Mouse (Mus musculus) brain, adult 2 months (tissue): ENCODE measurements at regions not wholly inside any gene's neighbourhood (a gene's known extent, or its start where the extent isn't known, plus 50 kb on each side); places are given as distances from the start of the nearest gene placed in this dataset.

Experiments used
- DNase-seq: peaks from one replicate; pipeline ENCODE4 v3.0.0; 2011; ENCODE audit warnings: low read depth, low spot score

DNA sequence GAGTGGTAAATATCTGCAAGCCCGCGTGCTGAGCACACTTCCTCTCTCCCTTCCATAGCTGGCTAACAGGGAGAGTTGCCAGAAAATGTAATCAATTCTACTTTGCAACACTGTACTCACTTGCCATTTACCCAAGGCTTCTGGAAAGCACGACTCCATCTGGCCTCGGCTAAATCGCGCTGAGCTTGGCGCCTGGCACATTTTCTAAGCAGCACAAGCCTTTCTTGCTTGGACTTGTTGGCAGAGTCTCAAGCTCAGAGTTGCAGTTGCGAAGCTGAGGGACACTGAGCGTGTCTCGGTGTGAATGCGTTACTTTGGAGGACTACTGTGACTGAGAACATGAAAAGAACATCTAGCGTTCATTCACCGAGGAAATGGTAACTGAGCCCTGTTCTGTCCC, 164.9 kb upstream of the Lmcd1 start:
- peak; percentile 93 for DNase-seq

DNA sequence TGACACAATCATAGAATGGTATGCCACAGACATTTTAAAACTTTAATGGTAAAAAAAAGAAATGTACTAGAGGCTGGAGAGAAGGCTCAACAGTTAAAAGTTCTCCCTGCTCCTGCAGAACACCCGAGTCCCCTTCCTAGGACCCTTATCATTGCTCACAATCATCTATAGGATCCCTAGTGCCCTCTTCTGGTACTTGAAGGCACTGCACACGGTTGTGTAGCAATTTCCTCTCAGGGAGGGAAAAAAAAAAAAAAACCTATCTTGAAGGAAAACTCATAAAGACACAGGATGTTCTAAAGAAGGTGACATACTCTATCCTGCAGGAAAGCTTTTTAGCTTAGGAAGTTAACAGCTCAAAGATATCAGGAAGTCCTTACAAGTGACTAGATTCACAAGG, 154.4 kb upstream of the Lmcd1 start:
- no peak for DNase-seq

DNA sequence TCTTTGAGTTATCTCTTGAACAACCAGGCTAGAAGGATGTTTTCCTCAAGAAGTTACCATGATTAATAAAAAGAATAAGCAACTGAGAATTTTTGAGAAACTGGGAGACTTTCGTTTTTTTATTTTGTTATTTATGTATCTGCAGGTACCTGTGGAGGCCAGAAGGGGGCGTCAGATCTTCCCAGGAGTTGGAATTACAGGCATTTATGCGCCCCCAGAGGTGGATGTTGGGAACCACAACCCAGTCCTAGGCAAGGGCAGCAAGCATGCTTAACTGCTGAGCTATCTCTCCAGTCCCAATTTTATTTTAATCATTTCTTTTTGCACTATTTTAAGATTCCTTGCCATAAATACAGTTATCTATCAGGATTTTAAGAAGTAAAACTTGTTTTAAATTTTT, 140.0 kb upstream of the Lmcd1 start:
- peak; percentile 31 for DNase-seq

DNA sequence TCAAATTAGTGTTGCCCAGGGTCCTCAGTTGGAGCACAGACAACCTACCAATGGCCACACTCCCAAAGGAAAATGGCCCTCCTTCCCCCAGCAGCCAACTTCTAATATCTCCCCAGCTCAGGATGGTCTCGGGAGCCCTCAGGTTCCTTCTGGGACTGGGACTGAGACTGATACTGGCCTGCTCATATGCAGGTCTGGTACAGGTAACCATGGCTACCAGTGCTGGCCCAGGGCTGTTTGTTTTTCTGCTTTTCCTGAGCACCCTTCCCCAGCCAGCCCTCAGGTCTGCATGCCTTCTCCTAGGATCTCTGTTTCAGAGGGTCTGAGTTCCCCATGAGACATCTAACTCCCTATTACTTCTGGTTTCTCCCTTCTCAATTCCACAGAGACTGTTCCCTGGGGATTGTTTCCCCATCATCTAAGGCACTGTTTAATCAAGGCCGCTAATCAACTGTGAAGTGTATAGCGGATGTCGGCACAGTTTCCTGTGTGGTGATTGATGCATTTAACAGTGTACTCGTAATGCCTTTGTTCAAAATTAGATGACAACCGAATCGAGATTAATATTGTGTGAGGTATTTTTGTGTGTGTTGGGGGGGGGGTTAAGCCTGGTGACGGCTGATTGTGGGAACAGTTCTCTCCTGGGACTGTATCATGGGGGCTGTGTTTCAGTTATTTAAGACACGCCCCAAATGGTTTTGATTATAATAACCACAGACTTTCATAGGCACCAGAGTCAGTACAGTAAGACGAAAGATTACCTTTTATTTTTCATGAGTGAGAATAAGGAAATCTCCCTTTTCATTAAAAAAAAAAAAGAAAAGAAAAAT, 120.8 kb upstream of the Lmcd1 start:
- DNase-seq, result no peak

DNA sequence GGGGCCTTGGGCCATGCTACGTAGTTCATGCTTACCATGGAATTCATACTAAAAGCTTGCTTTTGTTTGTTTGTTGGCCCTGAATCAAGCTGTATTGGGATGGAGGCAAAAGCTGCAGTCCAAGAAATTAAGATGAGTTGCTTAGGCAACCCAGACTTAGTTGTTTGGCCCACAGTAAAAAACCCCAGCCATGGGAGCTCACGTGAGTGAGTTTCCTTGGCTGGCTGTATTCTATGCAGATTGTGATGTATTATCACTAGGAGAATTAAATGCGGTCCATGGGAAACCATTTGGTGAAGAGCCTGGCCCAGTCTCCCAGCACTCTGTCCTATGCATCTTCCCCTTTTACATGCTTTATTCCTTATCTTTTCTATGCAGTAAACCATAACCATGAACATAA, 106.1 kb upstream of the Lmcd1 start:
- no peak for DNase-seq

DNA sequence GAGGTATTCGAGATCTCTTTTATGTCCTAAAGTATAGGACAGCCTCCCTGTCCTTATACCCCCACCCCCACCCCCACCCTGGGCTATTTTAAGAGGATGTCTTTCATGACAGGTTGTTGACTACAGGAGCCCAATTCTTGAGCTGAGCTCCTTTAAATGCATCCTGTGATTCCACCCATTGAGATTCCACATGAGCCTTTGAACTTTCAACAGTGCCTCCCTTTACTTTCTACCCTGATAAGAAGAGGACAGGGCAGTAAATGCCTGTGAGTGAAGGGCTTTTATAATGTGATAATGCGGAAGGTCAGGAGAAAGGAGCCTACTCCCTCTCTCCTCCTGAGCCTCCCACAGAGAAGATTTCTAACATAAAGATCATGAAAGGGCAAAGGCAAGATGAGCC, 97.2 kb upstream of the Lmcd1 start:
- DNase-seq, result no peak

DNA sequence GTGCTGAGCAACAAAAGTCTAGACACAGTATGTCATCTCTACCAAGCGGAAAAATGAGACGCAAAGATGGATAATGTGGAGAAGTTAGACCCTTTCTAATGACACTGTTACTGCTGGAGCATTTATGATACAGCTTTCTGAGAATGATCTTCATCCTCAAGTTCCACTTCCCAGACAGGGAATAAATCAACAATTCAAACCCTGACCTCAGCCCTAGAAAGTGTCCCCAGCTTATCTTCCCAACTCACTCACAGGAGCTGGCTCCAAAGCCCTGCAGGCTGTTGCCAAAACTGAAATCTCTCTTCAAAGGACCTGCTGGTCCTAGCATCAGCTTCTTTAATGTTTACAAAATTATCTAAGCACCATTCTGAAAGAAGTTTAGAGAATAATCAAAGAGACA, 85.9 kb upstream of the Lmcd1 start:
- DNase-seq, result no peak

DNA sequence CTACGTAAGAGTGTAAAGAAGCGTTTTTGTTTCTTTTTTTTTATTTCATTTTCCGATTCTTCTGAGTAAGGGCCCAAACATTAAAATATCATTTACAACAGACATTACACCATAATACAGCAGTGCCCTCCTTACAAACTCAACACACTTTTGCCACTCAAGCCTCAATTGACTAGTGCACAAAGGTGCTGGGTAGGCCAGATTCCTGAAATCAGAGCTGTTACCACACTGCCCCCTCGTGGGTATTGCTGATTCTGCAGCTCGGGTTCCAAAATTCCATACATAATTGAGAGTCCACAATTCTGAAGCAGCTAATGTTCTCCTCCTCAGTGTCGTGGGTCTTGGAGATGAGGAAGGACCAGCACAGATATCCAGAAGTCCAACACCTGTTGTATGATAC, 82.5 kb upstream of the Lmcd1 start:
- peak; percentile 73 for DNase-seq

DNA sequence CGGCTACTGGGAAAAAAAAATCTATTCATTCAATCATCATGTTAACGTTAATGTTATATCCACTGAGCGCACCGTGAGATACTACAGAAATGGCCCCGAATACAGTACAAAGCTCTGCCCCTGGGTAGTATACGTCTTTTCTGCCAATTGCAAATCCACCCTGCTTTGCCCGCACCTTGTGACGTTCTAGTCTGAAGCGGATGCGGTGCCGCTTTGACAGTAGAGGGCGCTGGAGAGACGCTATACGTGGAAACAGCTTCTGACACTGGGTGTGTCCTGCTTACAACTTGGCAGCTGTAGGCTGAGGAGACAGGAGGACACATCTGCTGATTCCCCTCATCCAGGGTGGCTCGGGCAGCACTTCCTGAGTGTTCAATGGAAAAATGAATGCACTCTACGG, 76.1 kb upstream of the Lmcd1 start:
- peak; percentile 92 for DNase-seq

DNA sequence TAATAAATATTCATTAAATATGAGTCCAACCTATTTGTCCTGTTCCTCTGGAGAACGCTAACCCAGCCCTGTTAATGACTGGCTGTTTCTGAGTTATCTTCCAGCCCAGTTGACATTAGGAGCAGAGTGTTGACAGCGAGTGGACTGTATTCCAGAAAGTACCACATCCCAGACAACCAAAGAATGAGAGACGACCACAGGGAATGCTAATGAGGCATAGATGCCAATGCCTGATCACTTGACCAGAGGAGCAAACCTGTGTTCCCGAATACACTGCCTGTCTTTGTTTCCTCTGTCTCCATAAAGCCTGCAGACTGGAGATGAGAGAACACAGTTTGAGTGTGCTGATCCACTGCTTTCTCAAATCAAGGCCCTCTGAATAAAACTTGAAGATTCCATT, 74.3 kb upstream of the Lmcd1 start:
- DNase-seq, result no peak

DNA sequence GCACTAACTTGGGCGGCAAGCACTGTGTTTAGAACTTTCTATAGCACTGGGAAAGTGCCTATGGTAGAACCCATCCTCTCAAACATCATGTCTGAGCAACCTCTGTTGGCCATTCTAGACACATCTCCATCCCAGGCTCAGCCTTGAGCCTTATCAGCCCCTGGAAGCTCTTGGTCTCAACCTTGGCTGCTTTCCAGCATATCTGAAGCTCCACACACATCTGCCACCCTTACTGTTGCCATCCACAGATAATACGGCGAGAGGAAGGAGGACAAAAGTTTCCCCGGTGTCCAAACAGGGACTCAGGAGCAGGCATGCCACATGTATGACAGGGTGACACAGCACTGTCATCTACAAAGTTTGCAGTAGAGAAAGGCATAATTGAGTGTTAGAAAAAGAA, 71.4 kb upstream of the Lmcd1 start:
- DNase-seq, result no peak

DNA sequence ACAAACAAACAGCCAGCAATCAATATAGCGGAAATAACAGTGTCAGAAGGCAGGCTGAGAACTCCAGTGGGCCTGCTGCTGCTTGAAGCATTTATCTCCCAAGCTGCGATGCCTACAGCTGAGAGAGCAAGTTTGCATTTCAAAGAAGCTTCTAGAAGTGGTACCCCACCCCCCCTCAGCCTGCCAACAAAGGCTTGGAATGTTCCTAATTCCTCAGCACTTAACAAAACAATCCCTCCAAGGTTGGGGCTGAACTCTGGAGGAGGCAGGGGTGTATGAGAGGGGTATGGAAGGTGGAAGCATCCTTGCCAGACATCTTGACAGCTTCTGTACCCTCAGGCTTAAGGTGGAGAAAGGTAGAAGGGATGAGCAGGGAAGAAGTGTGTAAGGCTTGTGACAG, 70.2 kb upstream of the Lmcd1 start:
- no peak for DNase-seq

DNA sequence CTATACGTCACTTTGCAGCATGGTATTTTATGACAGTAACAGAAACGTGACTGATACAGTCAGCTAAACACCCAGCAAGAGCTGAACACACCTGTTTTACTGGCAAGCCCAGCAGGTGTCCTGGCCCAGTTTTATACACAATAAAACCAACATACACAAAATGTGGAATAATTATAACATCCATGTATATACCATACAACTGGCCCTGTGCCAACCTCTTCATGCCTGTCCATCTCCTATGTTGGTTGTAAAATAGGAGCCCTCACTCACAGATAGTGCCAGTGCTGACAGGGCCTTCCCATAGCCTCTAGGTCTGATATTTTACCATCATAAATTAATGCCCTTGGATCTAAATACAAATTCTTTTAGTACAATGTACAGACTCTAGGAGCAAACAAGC, 68.6 kb upstream of the Lmcd1 start:
- no peak for DNase-seq

DNA sequence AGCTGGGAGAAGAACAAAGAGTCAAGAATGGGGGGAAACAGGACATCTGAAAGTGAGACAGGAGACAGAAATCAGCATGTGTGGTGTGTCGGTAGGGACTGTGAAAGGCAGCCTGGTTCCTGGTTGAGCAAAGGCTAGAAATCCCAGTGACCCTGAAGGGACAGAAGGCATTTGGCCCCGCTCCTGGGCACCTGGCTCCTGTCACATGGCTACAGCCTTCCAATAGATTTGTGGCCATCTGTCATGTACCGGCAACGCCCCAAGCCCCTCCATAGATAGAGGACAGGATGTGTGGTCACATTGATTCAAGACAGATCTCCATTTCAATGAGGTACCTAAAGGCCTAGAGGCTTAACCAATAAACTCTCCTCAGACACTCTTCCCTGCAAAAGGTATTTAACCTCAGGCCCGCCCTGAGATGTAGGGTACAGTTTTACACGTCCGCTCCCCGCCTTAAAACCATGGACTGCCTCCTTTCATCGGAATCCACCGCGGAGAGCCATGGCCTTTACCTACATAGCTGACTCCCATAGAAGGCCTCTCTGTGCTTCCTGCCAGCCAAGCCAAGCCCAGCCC, 68.0 kb upstream of the Lmcd1 start:
- no peak for DNase-seq

DNA sequence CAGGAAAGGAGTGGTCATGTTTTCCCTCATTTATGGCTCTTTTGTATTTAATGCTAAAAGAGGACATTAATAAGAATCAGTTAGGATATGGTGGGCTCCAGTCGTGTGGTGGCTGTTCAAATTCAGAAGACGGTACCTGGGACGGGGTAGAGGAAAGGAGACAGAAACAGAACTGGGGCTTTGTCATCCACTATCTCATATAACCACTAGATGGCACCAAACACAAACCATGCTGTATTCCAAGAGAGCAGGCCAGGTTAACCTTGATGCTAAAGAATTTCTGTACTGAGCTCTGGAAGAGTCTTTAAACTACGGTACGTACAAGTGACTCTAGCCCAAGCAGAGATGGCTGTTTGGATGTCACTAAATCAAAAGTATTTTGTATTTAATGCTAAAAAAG, 66.3 kb upstream of the Lmcd1 start:
- DNase-seq, result peak; percentile 71

DNA sequence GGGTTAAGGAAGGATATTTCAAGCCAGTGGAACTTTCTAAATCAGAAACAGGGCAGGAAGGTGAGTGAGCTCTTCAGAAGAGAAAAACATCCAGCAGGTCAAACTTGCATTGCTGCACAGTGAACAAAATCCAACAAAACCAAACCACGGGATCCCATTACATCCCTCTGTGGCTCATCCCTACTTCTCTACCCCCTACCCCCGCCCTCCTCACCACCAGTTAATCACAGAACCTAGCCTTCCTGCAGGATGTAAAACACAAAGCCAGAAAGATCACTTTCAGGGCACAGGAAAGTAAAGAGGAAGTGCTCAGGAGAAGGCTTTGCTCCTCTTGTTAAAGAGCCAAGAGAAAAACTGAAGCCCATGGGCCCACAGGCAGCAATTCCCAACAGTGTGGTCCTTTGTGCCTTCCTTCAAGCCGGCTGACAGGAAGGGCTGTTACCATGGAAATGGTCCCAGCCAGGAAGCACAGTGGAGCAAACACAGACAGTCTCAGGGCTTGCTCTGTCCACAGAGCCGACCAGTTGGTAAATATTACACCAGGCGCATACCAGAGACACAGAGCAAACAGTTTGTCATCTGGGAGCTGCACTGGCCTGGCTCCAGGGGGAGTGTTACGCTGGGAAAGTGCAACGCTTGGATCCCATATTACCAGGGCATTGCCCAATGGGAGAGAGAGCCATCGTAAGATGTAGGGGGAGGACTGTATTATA, 63.2 kb upstream of the Lmcd1 start:
- DNase-seq, result peak; percentile 55

DNA sequence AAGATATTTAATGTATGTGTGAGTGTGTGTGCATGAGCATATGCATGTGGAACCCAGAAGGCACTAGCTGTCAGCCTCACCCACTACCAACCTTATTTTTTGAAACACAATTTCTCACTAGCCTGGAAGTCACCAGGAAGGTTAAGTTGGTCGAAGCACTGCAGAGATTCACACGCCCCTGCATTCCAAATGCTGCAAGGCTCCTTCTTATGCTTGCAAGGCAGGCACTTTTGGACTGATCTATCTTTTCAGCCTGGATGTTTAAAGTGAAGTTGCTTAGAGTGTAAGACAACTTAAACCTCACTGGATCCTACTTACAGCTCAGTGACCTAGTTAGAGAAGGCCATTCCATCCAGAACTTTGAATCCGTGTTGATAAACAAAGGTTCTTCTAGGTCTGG, 56.7 kb upstream of the Lmcd1 start:
- DNase-seq, result peak; percentile 24

DNA sequence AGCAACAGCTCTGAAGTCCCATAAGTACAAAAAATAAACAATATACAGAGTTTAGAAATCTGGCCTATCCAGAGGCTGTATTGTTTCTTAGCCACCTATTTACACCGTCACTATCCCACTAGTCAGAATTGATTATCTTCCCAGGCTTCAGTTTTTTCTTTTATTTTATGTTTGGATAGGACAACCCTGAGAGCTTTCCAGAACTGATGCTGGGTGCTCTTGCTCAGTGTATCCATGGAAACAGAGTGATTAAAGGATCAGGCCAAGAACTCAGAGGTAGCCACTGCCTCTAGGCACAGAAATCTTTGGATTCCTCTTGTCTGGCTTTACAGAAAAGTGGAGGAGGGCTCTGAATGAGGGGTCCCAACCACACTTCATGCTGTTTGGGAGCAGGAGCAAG, 55.3 kb upstream of the Lmcd1 start:
- peak; percentile 20 for DNase-seq

DNA sequence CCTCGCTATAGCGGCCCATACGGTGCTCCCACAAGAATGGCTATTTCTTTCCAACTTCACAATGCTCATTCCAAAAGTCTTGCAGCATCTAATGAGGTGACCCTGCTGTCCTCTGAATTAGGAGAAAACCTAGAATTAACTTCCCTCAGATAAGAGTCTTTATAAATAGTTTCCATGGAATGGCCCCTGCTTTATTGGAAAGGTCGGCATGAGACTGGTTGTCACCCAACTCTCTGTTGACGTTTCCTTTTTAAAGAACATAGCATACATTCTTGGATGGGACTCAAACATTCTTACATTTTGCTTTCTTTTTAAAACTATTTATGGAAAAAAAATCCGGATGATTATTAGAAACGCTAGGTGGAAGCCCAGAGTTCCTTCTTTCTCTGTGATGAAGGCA, 53.9 kb upstream of the Lmcd1 start:
- no peak for DNase-seq

DNA sequence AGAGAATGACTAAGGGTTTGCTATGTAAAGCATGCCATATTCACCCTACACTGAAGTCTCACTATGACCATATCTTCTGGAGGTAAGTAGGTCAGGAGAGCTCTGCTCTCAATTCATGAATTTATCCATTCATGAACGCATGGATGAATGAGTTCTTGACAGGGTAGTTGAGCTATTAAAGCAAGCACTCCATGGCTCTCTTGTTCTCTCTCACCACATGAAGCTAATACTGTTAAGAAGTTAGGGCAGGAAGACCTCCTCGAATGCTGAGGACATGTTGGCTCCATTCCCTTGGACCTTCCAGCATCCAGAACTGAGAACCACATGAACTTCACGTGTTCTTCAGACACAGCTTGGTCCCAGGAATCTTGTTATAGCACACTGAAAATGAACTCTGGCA, 53.4 kb upstream of the Lmcd1 start:
- DNase-seq, result no peak

DNA sequence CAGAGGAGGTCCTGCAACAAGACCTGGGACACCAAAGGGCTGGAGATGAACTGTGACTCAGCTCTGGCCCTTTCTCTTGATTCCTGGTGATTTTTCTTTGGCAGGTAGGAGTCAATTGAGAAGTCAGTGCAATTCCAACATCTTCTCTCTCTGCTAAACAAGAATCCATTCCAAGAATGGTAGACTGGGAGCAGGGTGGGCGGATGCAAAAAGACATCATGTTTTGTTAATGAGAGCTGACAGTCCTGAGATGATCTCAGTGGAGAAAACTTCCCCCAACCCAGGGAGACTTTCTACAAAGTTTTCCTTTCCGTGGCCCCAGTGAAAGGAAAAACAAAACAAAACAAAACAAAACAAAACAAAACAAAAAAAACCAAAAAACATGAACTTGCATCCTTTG, 52.2 kb upstream of the Lmcd1 start:
- no peak for DNase-seq

DNA sequence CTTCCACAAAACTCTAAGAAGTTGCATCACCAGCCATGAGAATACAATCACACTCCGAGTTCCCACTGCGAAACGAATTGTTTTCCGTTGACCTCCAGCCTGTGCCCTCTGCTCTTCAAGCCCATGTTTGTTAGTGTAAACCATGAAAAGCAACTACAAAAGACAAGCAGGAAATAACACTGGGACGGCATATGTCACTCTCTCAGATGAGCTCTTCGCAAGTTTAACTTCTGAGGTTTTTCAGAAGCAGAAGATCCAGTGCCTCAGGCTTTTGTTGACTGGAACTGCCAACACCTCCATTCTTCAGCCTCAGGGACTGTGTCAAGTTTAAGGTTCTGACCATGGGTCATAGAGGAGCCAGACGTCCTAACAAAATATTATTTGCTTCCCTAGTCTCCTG, 50.2 kb upstream of the Lmcd1 start:
- no peak for DNase-seq
